Mouse (Mus musculus) forebrain, embryonic 13.5 days (tissue): ENCODE data around the gene Adamts9. TPM values are rescaled to one million over a fixed set of nuclear protein-coding genes. Genes with fewer than 3 reads are reported as not detected.

ENCODE experiments used
- ATAC-seq: fragments of 200-750 bp; cut with Nextera tagmentation; 2 replicates; pipeline ENCODE4 v1.8.0; 2017
- H3K27ac ChIP-seq: fragments of 300-500 bp; sonication (generic); 2 replicates; pipeline ENCODE4 v1.5.1; 2015; ENCODE audit warnings: inconsistent platforms, mild to moderate bottlenecking, moderate library complexity
- H3K27me3 ChIP-seq: fragments of 300-500 bp; sonication (generic); 2 replicates; pipeline ENCODE4 v1.6.1; 2015; ENCODE audit warnings: mild to moderate bottlenecking, inconsistent platforms
- H3K36me3 ChIP-seq: fragments of 300-500 bp; sonication (generic); 2 replicates; pipeline ENCODE4 v1.6.1; 2015; ENCODE audit warnings: mild to moderate bottlenecking, inconsistent platforms; ENCODE audit not compliant: poor library complexity, severe bottlenecking
- H3K4me1 ChIP-seq: fragments of 300-500 bp; sonication (generic); 2 replicates; pipeline ENCODE4 v1.6.1; 2015; ENCODE audit warnings: inconsistent platforms
- H3K4me2 ChIP-seq: fragments of 300-500 bp; sonication (generic); 2 replicates; pipeline ENCODE4 v1.6.1; 2015; ENCODE audit warnings: inconsistent platforms, mild to moderate bottlenecking, moderate library complexity
- H3K4me3 ChIP-seq: fragments of 300-500 bp; sonication (generic); 2 replicates; pipeline ENCODE4 v1.5.1; 2015; ENCODE audit warnings: mild to moderate bottlenecking, inconsistent platforms
- H3K9ac ChIP-seq: fragments of 300-500 bp; sonication (generic); 2 replicates; pipeline ENCODE4 v1.6.1; 2015; ENCODE audit warnings: mild to moderate bottlenecking, inconsistent platforms
- H3K9me3 ChIP-seq: fragments of 300-500 bp; sonication (generic); replicated peaks from 2 replicates; pipeline ENCODE4 v1.6.1; 2016; ENCODE audit warnings: inconsistent platforms
- WGBS: fragments of 180-500 bp; shearing (Covaris S2); methylation state at CpG from one replicate; pipeline ENCODE4 v1.1.7; 2015; 5-methylcytosine and 5-hydroxymethylcytosine counted together
- polyA plus RNA-seq: library from polyadenylated mRNA; unstranded; fragments of >200 nt; fragmentation: Nextera tagmentation; extraction: Ambion mirVana; gene quantifications from 2 replicates; pipeline ENCODE4 v1.2.1, GENCODE M21; 2015

Gene Adamts9
- polyA plus RNA-seq, 1 experiment from 2014 or later: 0.89 TPM

DNA sequence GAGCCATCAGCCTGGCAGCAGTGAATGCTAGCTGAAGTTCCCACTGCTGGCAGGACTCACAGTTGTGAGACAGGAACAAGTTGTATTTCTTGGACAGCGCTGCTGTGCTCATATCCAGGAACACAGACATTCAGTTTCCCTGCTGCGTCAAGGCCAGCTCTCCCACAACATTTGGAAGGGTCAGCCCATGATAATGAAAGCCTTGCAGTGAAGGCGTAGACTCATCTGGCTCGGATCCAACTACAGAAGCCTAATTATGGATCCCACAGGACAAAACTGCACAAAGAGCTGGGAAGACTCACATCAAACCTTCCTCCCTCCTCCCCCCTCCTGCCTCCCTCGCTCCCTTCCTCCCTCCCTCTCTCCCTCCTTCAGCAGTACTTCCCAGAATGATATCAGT, 93.0 kb downstream of the Adamts9 start:
- ATAC-seq: peak; percentile 86
- no peak overlapping the region for H3K4me3 ChIP-seq
- WGBS: 14% methylated on average over 5 of the region's 5 CpGs
- H3K27me3 ChIP-seq: no peaks in the 10 kb centered on the region
- no peaks in the 10 kb centered on the region for H3K9me3 ChIP-seq
- no peaks in the 10 kb centered on the region for H3K36me3 ChIP-seq
- peaks cover 13% of the 10 kb centered on the region for H3K4me1 ChIP-seq
- 0 out of 2 replicates have a peak overlapping the region, but pooled peaks have one; percentile 10 for H3K27ac ChIP-seq
- no peak overlapping the region for H3K9ac ChIP-seq
- peak overlapping the region; percentile 14; the same call in 1 of the 2 replicates for H3K4me2 ChIP-seq

DNA sequence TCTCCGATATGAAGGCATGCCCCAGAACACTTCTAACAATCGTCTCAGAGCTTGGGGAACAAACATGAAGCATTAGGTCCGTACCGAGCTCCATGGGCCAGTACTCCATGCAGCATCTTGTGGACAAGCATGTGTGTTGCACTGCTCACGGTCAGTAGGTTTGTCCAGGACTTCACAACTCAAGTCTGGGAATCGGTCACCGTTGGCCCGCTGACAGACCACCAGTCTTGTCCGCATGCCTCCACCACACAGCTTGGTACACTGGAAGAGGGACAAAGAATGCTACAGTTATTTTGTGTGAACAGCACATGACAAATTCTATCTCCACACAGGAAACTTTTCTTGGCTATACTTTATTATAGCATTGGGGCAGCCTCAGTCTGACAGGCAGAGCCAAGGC, 94.1 kb downstream of the Adamts9 start:
- Histone ChIP-seq H3K36me3 (no peaks in the 10 kb centered on the region), H3K4me2 (no peak overlapping the region), H3K9me3 (no peaks in the 10 kb centered on the region), H3K9ac (no peak overlapping the region), H3K4me3 (no peak overlapping the region), H3K27me3 (no peaks in the 10 kb centered on the region), H3K4me1 (peaks cover 13% of the 10 kb centered on the region), H3K27ac (no peak overlapping the region)
- 96% methylated on average over 9 of the region's 9 CpGs for WGBS
- no peak for ATAC-seq

DNA sequence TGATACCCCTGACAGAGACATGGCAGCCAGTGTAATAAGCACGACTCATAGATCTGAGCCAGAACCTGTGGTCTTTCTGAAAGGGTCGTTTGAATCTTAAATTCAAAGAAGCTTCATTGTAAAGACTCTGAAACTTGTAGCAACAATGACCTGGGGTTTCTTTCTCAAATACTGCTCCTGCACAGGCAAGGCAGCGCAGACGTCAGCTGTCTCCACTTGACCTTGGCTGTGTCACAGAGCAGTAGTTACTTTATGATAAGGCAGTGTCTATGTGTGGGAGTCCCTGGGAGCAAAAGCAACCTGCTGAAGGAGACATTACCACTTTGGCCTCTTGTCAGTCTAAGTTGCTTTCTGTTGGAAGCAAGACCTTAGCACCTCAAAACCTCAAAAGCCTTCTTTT, 96.7 kb downstream of the Adamts9 start:
- Histone ChIP-seq H3K4me1 (peaks cover 13% of the 10 kb centered on the region), H3K27me3 (no peaks in the 10 kb centered on the region), H3K27ac (no peak overlapping the region), H3K4me3 (no peak overlapping the region), H3K36me3 (no peaks in the 10 kb centered on the region), H3K9me3 (no peaks in the 10 kb centered on the region), H3K4me2 (no peak overlapping the region), H3K9ac (no peak overlapping the region)
- ATAC-seq: no peak
- WGBS: 43% methylated on average over 4 of the region's 4 CpGs

DNA sequence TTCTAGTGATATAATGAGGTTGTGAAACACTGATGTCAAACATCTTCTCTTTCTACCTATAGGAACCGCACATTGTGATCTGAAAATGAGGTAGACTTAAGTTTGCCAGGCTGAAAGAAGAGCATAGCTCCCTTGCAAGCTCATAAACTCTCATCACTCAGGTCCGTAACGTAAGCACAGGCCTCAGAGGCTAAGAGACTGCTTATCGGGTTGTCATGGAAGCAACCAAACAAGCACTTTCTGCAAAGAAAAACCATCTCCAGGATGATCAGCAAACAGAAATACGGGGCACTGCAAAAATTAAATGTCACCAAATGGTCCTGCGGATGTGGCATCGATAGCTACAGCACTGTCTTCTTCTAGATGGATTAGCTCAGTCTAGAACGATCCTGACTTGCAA, 97.4 kb downstream of the Adamts9 start:
- no peak for ATAC-seq
- WGBS: 89% methylated on average over 8 of the region's 8 CpGs

DNA sequence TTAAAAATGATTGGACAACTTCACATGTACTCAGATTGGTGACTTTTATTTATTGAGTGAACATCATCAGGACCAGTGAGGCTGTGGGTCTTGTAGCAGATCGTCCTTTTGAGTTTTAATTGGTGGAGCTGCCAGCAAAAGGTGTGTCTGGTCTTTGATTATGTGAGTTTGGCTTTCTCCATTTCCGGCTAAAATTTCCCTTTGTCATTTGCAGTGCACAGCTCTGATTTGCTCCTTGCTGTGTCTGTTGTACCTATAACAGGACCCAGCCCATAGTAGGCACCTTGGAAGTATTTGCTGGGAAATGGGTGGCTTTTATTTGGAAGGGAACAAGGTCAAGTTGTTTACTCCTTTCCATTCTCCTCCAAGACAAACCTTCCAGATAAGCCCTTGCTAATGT, 99.8 kb downstream of the Adamts9 start:
- H3K4me2 ChIP-seq: no peak overlapping the region
- H3K36me3 ChIP-seq: no peaks in the 10 kb centered on the region
- no peaks in the 10 kb centered on the region for H3K4me1 ChIP-seq
- H3K27ac ChIP-seq: no peak overlapping the region
- no peak for ATAC-seq
- H3K4me3 ChIP-seq: no peak overlapping the region
- H3K9ac ChIP-seq: no peak overlapping the region
- WGBS: 81% methylated on average over 2 of the region's 2 CpGs
- H3K9me3 ChIP-seq: no peaks in the 10 kb centered on the region
- H3K27me3 ChIP-seq: no peaks in the 10 kb centered on the region

More for the DNA sequence above, 97.4 kb downstream of the Adamts9 start:
- Histone ChIP-seq H3K36me3 (no peaks in the 10 kb centered on the region), H3K9ac (no peak overlapping the region), H3K27ac (no peak overlapping the region), H3K9me3 (no peaks in the 10 kb centered on the region), H3K4me2 (no peak overlapping the region), H3K4me3 (no peak overlapping the region), H3K4me1 (peaks cover 13% of the 10 kb centered on the region), H3K27me3 (no peaks in the 10 kb centered on the region)

DNA sequence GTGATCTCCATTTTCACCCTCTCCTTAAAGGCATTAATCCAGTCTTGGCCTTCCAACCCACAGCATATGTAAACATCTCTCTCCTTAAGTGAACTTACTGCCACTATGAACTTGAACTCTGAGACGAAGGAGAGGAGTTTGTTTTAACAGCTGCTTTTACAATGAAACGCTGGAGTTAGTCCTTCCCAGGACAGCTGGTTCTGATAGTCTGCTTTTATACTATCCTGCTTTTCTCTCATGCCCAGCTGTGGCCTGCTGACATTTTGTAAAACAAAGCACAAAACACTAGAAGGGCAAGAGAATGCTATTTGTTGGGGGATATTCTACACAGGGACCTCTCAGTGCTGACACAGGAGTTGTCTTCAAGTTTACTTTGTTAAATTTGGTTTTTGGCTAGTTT, 101.3 kb downstream of the Adamts9 start:
- Histone ChIP-seq H3K4me3 (no peak overlapping the region), H3K27ac (no peak overlapping the region), H3K27me3 (no peaks in the 10 kb centered on the region), H3K4me1 (no peaks in the 10 kb centered on the region), H3K4me2 (no peak overlapping the region), H3K9me3 (no peaks in the 10 kb centered on the region), H3K36me3 (no peaks in the 10 kb centered on the region), H3K9ac (no peak overlapping the region)
- WGBS: 12% methylated on average over 2 of the region's 2 CpGs
- ATAC-seq: no peak

DNA sequence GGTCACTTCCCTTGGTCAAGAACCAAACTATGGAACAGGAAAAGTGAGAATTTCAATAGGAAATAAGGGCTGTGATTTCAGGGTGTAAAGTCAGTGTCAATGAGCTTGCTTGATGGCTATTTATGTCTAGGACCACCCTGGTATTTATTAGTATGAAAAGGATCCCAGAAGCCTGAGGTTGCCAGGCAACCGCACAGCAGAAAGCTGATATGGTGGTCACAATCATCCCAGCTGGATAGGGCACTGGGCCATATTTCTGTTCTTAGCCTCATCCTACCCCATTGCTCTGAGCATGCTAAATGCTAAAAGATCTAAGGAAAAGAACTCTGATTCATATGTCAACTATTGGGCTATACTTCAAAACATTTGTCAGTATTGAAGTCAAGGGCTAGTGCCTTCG, 112.2 kb downstream of the Adamts9 start:
- H3K27me3 ChIP-seq: no peaks in the 10 kb centered on the region
- 88% methylated on average over 2 of the region's 2 CpGs for WGBS
- H3K4me1 ChIP-seq: no peaks in the 10 kb centered on the region
- H3K9ac ChIP-seq: no peak overlapping the region
- no peak for ATAC-seq
- H3K4me3 ChIP-seq: no peak overlapping the region
- no peak overlapping the region for H3K27ac ChIP-seq
- no peak overlapping the region for H3K4me2 ChIP-seq
- H3K36me3 ChIP-seq: no peaks in the 10 kb centered on the region
- no peaks in the 10 kb centered on the region for H3K9me3 ChIP-seq

DNA sequence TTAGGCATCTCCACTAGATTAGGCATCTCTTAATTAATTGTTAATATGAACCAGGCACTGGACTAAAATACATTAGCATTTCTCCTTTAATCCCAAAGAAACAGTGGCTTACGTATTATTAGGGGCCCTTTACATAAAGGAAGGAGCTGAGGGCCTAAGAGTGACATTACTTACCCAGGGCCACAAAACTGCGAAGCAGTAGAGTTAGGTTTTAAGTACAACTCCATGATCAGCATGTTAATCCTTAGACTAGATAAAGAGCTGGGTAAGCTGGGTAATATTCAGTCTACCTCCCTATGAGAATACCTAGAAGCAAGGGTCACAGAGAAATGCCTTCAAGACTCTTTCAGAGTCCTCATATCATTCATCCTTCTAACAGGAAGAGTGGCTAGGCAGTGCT, 114.1 kb downstream of the Adamts9 start:
- no peak overlapping the region for H3K4me2 ChIP-seq
- H3K27me3 ChIP-seq: no peaks in the 10 kb centered on the region
- H3K9me3 ChIP-seq: no peaks in the 10 kb centered on the region
- no peaks in the 10 kb centered on the region for H3K36me3 ChIP-seq
- ATAC-seq: no peak
- H3K4me3 ChIP-seq: no peak overlapping the region
- no peaks in the 10 kb centered on the region for H3K4me1 ChIP-seq
- H3K9ac ChIP-seq: no peak overlapping the region
- no peak overlapping the region for H3K27ac ChIP-seq
- WGBS: 85% methylated on average over 2 of the region's 2 CpGs

DNA sequence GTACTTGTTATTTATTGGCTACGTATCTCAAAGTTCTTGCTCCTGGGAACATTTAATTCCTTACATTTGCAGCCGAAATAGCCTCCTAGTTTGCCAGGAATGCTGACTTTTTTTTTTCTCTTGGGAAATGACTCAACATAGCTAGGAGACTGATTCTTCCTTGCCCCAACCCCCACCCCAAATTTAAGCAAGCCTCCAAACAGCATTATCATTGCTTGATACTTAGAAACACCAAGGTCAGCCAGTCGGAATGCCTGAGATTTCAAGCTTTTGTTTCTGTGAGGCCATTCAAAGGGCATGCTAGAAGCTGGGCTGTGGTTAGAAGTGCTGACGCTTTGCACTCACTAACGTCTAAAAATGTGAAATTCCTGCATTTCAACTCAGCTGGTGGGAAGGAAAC, 115.9 kb downstream of the Adamts9 start:
- no peaks in the 10 kb centered on the region for H3K36me3 ChIP-seq
- H3K9ac ChIP-seq: no peak overlapping the region
- H3K4me1 ChIP-seq: no peaks in the 10 kb centered on the region
- WGBS: 49% methylated on average over 5 of the region's 5 CpGs
- H3K27me3 ChIP-seq: no peaks in the 10 kb centered on the region
- H3K27ac ChIP-seq: no peak overlapping the region
- no peak overlapping the region for H3K4me3 ChIP-seq
- no peak overlapping the region for H3K4me2 ChIP-seq
- H3K9me3 ChIP-seq: no peaks in the 10 kb centered on the region
- no peak for ATAC-seq

DNA sequence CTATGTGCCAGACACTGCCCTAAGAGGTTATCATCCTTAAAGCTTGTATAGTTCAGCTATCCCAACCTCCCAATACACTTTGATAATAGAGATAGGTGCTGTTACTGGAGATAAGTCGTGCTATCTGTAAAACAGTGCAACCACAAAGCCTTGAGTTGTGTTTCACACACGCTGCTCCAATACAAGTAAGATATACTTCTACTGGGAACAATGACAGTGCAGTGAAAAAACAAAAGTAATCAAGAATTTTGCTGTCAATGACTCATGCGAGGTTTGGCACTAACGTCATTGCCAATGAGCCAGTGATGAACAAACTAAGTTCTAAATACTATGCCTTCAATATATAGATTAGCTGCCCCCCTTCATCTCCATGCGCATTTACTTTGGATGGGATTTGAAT, 116.7 kb downstream of the Adamts9 start:
- no peak overlapping the region for H3K4me3 ChIP-seq
- no peaks in the 10 kb centered on the region for H3K36me3 ChIP-seq
- no peak for ATAC-seq
- WGBS: 85% methylated on average over 5 of the region's 5 CpGs
- H3K9ac ChIP-seq: no peak overlapping the region
- no peaks in the 10 kb centered on the region for H3K27me3 ChIP-seq
- H3K4me1 ChIP-seq: peaks cover 5% of the 10 kb centered on the region
- H3K27ac ChIP-seq: no peak overlapping the region
- H3K9me3 ChIP-seq: no peaks in the 10 kb centered on the region
- H3K4me2 ChIP-seq: no peak overlapping the region

DNA sequence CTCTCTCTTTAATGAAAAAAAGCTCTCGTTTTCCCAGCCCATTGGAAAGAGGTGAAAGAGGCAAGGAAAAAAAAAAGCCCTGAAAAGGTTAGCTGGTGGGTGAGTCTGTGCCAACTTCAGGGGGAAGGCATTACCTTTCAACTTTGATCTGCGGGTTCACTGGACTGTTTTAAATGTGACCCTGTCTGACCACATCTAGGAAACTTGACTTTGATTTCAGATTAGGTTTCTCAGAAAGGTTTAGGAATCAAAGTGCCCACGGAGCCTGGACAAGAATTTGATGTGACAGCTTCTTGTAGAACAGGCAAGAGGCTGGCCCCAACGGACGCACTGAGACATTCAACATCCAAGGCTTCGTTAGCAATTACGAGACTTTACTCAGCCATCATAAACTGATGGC, 119.3 kb downstream of the Adamts9 start:
- H3K27ac ChIP-seq: no peak overlapping the region
- 39% methylated on average over 7 of the region's 7 CpGs for WGBS
- H3K4me1 ChIP-seq: peaks cover 7% of the 10 kb centered on the region
- no peak overlapping the region for H3K4me2 ChIP-seq
- no peaks in the 10 kb centered on the region for H3K36me3 ChIP-seq
- no peak for ATAC-seq
- no peaks in the 10 kb centered on the region for H3K27me3 ChIP-seq
- no peak overlapping the region for H3K4me3 ChIP-seq
- no peak overlapping the region for H3K9ac ChIP-seq
- H3K9me3 ChIP-seq: no peaks in the 10 kb centered on the region

DNA sequence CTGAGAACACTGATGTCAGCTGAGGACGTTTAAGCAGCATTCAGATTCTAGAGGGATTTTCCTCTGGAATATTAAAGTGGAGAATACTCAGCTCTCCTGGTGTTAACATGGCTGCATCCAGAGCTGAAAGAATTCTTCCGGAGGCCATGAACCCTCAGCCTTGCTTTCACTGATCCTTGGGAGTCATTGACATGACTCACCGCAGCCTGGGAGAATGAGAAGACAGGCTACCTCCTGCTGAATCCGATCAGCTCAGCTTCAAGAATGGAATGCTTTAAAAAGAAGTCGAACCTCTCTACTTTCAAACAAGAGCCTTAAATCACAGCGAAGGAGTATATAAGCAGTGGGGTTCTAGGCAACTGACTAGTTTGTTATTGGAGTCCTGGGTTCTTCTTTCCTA, 121.3 kb downstream of the Adamts9 start:
- WGBS: 31% methylated on average over 6 of the region's 6 CpGs
- Histone ChIP-seq H3K4me2 (no peak overlapping the region), H3K27me3 (peaks cover 3% of the 10 kb centered on the region), H3K4me1 (peaks cover 12% of the 10 kb centered on the region), H3K9ac (no peak overlapping the region), H3K9me3 (no peaks in the 10 kb centered on the region), H3K4me3 (no peak overlapping the region), H3K27ac (no peak overlapping the region), H3K36me3 (no peaks in the 10 kb centered on the region)
- no peak for ATAC-seq

DNA sequence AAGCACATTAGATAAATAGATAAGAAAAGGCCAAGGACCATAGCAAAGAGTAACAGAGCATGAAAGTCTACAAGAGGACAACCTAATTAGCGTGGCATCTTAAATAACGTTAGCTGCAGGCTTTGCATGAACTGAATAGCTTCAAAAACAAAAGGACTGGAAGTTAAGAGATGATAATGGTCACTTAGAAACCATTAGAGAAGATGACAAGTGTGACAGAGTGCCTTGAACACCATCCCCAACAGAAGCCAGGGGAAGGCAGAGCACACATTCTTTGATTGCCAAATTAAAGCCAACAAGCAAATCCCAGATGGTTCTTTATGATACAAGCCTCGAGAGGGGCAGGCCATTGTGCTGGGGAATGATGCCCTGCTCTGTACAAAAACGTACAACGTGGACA, 121.7 kb downstream of the Adamts9 start:
- 11% methylated on average over 5 of the region's 5 CpGs for WGBS
- no peak for ATAC-seq
- Histone ChIP-seq H3K36me3 (no peaks in the 10 kb centered on the region), H3K4me3 (no peak overlapping the region), H3K9ac (no peak overlapping the region), H3K4me2 (no peak overlapping the region), H3K27me3 (peaks cover 6% of the 10 kb centered on the region), H3K4me1 (peaks cover 15% of the 10 kb centered on the region), H3K9me3 (no peaks in the 10 kb centered on the region), H3K27ac (no peak overlapping the region)
